Mouse (Mus musculus) heart, embryonic 14.5 days (tissue): ENCODE results near the gene Krtap4-13. TPM values are rescaled to one million over a fixed set of nuclear protein-coding genes. Genes with fewer than 3 reads are reported as not detected.
"Not testable (repeated sequence)": the region's sequence is repeated elsewhere in the genome, so short reads cannot be mapped to it uniquely, and the experiment has no call there.

Source experiments
- ATAC-seq: fragments of 200-750 bp; cut with Nextera tagmentation; 2 replicates; pipeline ENCODE4 v1.8.0; 2017; ENCODE audit warnings: low read depth, moderate TSS enrichment; ENCODE audit not compliant: insufficient number of reproducible peaks, insufficient read depth, low FRiP score
- H3K27ac ChIP-seq, 2 experiments: fragments of 200-500 bp in 1 of 2; fragments of 300-500 bp in 1 of 2; sonication (generic) in 1 of 2; replicated peaks in 1 of 2; 2 replicates each; pipeline ENCODE4 v1.5.1; 2012 to 2014; ENCODE audit warnings: low read depth in 2 of 2, low read length in 2 of 2, control low read depth in 1 of 2, mild to moderate bottlenecking in 1 of 2, mixed read lengths in 1 of 2; ENCODE audit not compliant: control insufficient read depth in 1 of 2, insufficient read depth in 1 of 2
- H3K27me3 ChIP-seq: fragments of 300-500 bp; sonication (generic); 2 replicates; pipeline ENCODE4 v1.6.1; 2014; ENCODE audit warnings: mild to moderate bottlenecking, low read length, control low read depth; ENCODE audit not compliant: control insufficient read depth, insufficient read depth
- H3K36me3 ChIP-seq: fragments of 300-500 bp; sonication (generic); 2 replicates; pipeline ENCODE4 v1.6.1; 2014; ENCODE audit warnings: mild to moderate bottlenecking, control low read depth, low read length, mixed read lengths; ENCODE audit not compliant: control insufficient read depth, insufficient read depth
- H3K4me1 ChIP-seq, 2 experiments: fragments of 200-500 bp in 1 of 2; fragments of 300-500 bp in 1 of 2; sonication (generic) in 1 of 2; 2 replicates each; pipeline ENCODE4 v1.6.1; 2012 to 2014; ENCODE audit warnings: low read length in 2 of 2, control low read depth in 1 of 2, mixed read lengths in 1 of 2; ENCODE audit not compliant: control insufficient read depth in 2 of 2, insufficient read depth in 2 of 2
- H3K4me2 ChIP-seq: fragments of 300-500 bp; sonication (generic); 2 replicates; pipeline ENCODE4 v1.6.1; 2014; ENCODE audit warnings: mild to moderate bottlenecking, low read length
- H3K4me3 ChIP-seq, 2 experiments: fragments of 200-500 bp in 1 of 2; fragments of 300-500 bp in 1 of 2; sonication (generic) in 1 of 2; 2 replicates each; pipeline ENCODE4 v1.5.1; 2012 to 2014; ENCODE audit warnings: low read length in 2 of 2, mild to moderate bottlenecking in 2 of 2, control low read depth in 1 of 2, low read depth in 1 of 2, moderate library complexity in 1 of 2; ENCODE audit not compliant: control insufficient read depth in 1 of 2, insufficient read depth in 1 of 2
- H3K9ac ChIP-seq: fragments of 300-500 bp; sonication (generic); 2 replicates; pipeline ENCODE4 v1.6.1; 2014; ENCODE audit warnings: mild to moderate bottlenecking, low read length
- H3K9me3 ChIP-seq: fragments of 300-500 bp; sonication (generic); 2 replicates; pipeline ENCODE4 v1.6.1; 2016; ENCODE audit warnings: low read length, control low read depth; ENCODE audit not compliant: control insufficient read depth
- WGBS: fragments of 180-500 bp; shearing (Covaris S2); extraction: QIAGEN DNeasy Blood & Tissue Kit; methylation state at CpG from one replicate; pipeline ENCODE4 v1.1.7; 2014; 5-methylcytosine and 5-hydroxymethylcytosine counted together
- polyA plus RNA-seq: library from polyadenylated mRNA; unstranded; fragments of >200 nt; fragmentation: Nextera tagmentation; extraction: Ambion mirVana; gene quantifications from 2 replicates; pipeline ENCODE4 v1.2.1, GENCODE M21; 2014

Gene Krtap4-13
- polyA plus RNA-seq, 1 experiment from 2014 or later: not detected

DNA sequence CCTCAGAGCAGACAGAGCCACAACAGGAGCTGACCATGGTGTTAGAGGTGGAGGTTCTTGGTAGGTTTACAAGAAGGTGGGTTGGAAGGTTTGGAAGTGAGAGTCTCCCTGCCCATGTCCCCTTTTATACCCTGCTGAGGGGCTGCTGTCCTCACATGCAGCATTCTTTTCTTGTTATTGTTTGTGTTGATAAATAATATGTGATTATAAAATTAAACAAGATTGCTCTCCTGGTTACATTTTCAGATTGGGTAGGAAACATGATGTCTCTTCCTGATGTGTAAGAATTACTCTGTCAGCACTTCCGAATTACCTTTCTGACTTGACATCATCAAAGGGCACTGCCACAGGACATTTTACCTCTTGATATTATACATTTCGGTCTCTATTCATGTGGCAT is 5.9 kb upstream of the Krtap4-13 start, which contains the start of gene Gm11564:
TSS of gene Gm11564 (minus strand) at position 101 of the 400 bp plus-strand sequence.
- H3K27ac ChIP-seq, H3K4me2 ChIP-seq, ATAC-seq, H3K9me3 ChIP-seq, H3K9ac ChIP-seq, H3K36me3 ChIP-seq, H3K4me1 ChIP-seq, H3K4me3 ChIP-seq, H3K27me3 ChIP-seq: not testable (repeated sequence)
- WGBS: 73% methylated on average over 2 of the region's 2 CpGs

DNA sequence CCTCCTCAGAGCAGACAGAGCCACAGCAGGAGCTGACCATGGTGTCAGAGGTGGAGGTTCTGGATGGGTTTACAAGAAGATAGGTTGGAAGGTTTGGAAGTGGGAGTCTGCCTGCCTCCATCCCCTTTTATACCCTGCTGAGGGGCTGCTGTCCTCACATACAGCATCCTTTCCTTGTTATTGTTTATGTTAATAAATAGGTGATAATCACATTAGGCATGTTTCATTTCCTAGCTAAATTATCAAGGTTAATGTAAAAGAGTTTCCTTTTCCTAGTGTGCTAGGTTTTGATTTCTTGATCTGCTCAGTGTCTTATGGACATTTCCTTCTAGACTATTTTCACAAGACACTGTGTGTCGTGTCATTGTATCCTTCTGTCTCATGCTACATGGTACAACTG is 5.3 kb downstream of the Krtap4-13 start, which contains the start of gene Gm11554:
TSS of gene Gm11554 (minus strand) at position 101 of the 400 bp plus-strand sequence.
- no CpG with 5 or more reads among the region's 1 CpGs for WGBS
- H3K9me3 ChIP-seq, ATAC-seq: not testable (repeated sequence)

DNA sequence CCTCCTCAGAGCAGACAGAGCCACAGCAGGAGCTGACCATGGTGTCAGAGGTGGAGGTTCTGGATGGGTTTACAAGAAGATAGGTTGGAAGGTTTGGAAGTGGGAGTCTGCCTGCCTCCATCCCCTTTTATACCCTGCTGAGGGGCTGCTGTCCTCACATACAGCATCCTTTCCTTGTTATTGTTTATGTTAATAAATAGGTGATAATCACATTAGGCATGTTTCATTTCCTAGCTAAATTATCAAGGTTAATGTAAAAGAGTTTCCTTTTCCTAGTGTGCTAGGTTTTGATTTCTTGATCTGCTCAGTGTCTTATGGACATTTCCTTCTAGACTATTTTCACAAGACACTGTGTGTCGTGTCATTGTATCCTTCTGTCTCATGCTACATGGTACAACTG is 10.9 kb downstream of the Krtap4-13 start, which contains the start of gene Gm11569:
TSS of gene Gm11569 (minus strand) at position 101 of the 400 bp plus-strand sequence.
- not testable (repeated sequence) for H3K27me3 ChIP-seq, H3K4me2 ChIP-seq, H3K27ac ChIP-seq, H3K9ac ChIP-seq, H3K36me3 ChIP-seq, ATAC-seq, H3K4me1 ChIP-seq, H3K4me3 ChIP-seq, H3K9me3 ChIP-seq
- WGBS: no CpG with 5 or more reads among the region's 1 CpGs

More for the DNA sequence above, 5.3 kb downstream of the Krtap4-13 start, which contains the start of gene Gm11554:
- H3K9ac ChIP-seq, H3K27me3 ChIP-seq, H3K36me3 ChIP-seq, H3K27ac ChIP-seq, H3K4me1 ChIP-seq, H3K4me3 ChIP-seq, H3K4me2 ChIP-seq: not testable (repeated sequence)

DNA sequence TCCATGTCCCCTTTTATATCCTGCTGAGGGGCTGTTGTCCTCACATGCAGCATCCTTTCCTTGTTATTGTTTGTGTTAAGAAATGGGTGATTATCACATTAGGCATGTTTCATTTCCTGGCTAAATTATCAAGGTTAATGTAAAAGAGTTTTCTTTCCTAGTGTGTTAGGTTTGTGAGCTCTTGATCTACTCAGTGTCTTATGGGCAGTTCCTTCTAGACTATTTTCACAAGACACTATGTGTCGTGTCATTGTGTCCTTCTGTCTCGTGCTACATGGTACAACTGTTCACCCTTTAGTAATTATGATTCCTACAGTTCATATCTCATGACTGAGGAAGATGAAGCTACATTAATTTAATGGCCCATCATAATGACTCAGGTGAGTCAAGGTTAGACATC is 16.3 kb downstream of the Krtap4-13 start, which contains the start of gene Gm11596:
TSS of gene Gm11596 (minus strand) at position 101 of the 400 bp plus-strand sequence.
- H3K9ac ChIP-seq: no peak within 1 kb of the TSS
- H3K36me3 ChIP-seq: no peaks in the 10 kb centered on the region
- no peak within 1 kb of the TSS for H3K4me3 ChIP-seq
- no peak within 1 kb of the TSS for H3K27ac ChIP-seq
- 67% methylated on average over 2 of the region's 2 CpGs for WGBS
- ATAC-seq: no peak
- H3K4me2 ChIP-seq: no peak within 1 kb of the TSS
- H3K27me3 ChIP-seq: no peaks in the 10 kb centered on the region
- H3K4me1 ChIP-seq: no peaks in the 10 kb centered on the region
- no peaks in the 10 kb centered on the region for H3K9me3 ChIP-seq

DNA sequence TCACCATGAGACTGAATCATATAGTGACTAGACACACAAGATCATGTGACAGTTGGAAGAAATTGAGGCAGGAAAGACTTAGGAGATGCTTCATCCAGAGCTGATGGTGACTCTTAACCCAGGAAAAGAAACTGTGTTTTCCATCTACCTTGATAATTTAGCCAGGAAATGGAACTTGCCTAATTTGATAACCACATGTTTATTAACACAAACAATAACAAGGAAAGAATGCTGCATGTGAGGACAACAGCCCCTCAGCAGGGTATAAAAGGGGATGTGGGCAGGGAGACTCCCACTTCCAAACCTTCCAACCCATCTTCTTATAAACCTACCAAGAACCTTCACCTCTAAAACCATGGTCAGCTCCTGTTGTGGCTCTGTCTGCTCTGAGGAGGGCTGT is 24.8 kb downstream of the Krtap4-13 start, which contains the start of gene Krtap4-9:
TSS of gene Krtap4-9 (plus strand) at position 301 of the 400 bp plus-strand sequence.
- not testable (repeated sequence) for ATAC-seq, H3K36me3 ChIP-seq

GRCm38 (mm10) chr11:99780604-99781003 is 29.1 kb downstream of the Krtap4-13 start, which contains the start of gene Krtap4-8:
Gene Krtap4-8 (minus strand): TSS chr11:99780704.
- ATAC-seq: no peak
- no peak within 1 kb of the TSS for H3K4me2 ChIP-seq
- H3K27ac ChIP-seq: no peak within 1 kb of the TSS
- no peaks in the 10 kb centered on the region for H3K9me3 ChIP-seq
- no peak within 1 kb of the TSS for H3K4me3 ChIP-seq
- no peaks in the 10 kb centered on the region for H3K36me3 ChIP-seq
- H3K4me1 ChIP-seq: no peaks in the 10 kb centered on the region
- H3K27me3 ChIP-seq: no peaks in the 10 kb centered on the region
- WGBS: 87% methylated on average over 2 of the region's 2 CpGs
- no peak within 1 kb of the TSS for H3K9ac ChIP-seq

More for the DNA sequence above, 24.8 kb downstream of the Krtap4-13 start, which contains the start of gene Krtap4-9:
- H3K4me2 ChIP-seq, H3K9ac ChIP-seq, H3K4me3 ChIP-seq, H3K4me1 ChIP-seq, H3K27me3 ChIP-seq, H3K9me3 ChIP-seq, H3K27ac ChIP-seq: not testable (repeated sequence)

DNA sequence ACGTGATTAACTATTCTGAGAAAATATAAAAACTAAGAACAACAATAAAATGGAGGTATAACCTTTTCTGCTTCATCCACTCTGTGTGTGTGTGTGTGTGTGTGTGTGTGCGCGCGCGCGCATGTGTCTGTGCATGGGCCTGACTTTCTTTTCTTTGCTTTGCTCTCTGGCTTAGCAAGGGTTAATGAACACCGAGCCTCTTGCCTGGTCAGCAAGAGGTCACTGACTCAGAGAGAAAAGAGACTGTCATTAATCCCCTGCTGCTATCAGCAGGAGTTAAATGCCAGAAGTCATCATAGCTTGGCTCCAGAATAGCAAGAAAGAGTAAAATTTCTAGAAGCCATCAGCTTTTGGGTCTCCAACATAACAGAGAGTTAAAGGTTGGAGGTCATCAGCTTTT is 31.3 kb downstream of the Krtap4-13 start:
- H3K9ac ChIP-seq: no peak overlapping the region
- no peaks in the 10 kb centered on the region for H3K4me1 ChIP-seq
- no peak for ATAC-seq
- no peaks in the 10 kb centered on the region for H3K27me3 ChIP-seq
- H3K36me3 ChIP-seq: no peaks in the 10 kb centered on the region
- no peak overlapping the region for H3K4me3 ChIP-seq
- no peak overlapping the region for H3K27ac ChIP-seq
- no peaks in the 10 kb centered on the region for H3K9me3 ChIP-seq
- WGBS: 71% methylated on average over 7 of the region's 7 CpGs
- no peak overlapping the region for H3K4me2 ChIP-seq

DNA sequence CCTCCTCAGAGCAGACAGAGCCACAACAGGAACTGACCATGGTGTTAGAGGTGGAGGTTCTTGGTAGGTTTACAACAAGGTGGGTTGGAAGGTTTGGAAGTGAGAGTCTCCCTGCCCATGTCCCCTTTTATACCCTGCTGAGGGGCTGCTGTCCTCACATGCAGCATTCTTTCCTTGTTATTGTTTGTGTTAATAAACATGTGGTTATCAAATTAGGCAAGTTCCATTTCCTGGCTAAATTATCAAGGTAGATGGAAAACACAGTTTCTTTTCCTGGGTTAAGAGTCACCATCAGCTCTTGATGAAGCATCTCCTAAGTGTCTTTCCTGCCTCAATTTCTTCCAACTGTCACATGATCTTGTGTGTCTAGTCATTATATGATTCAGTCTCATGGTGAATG is 36.9 kb downstream of the Krtap4-13 start, which contains the start of gene Gm11595:
TSS of gene Gm11595 (minus strand) at position 101 of the 400 bp plus-strand sequence.
- not testable (repeated sequence) for ATAC-seq, H3K4me1 ChIP-seq, H3K4me3 ChIP-seq, H3K36me3 ChIP-seq, H3K4me2 ChIP-seq, H3K9me3 ChIP-seq, H3K27ac ChIP-seq, H3K9ac ChIP-seq, H3K27me3 ChIP-seq
